Mouse (Mus musculus): ENCODE data around the gene Dzank1.

Dzank1 gene

DNA sequence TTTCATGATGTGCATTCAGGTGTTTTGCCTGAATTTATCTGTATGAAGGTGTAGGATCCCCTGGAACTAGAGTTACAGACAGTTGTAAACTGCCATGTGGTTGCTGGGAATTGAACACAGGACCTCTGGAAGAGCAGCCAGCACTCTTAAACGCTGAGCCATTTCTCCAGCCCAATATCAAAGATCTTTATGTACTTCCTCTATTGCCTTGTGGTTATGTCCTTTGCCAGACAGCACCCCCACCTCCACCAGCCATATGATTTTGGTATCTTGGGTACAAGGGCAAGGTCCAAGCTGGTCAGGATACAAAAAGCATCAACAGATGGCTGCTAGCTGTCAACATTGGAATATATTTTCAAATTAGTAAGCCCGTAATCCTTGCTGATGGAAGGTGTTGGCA is 76.8 kb downstream of the Dzank1 start:
- DNase-seq (ENCODE audit: low read depth, low spot score) = no peak
- Histone ChIP-seq H3K27me3 (ENCODE audit: control insufficient read depth, insufficient read depth, low read length, poor library complexity, severe bottlenecking) (no peaks in the 10 kb centered on the region), H3K36me3 (ENCODE audit: control insufficient read depth, insufficient read depth, low read length, poor library complexity, severe bottlenecking) (no peaks in the 10 kb centered on the region)

DNA sequence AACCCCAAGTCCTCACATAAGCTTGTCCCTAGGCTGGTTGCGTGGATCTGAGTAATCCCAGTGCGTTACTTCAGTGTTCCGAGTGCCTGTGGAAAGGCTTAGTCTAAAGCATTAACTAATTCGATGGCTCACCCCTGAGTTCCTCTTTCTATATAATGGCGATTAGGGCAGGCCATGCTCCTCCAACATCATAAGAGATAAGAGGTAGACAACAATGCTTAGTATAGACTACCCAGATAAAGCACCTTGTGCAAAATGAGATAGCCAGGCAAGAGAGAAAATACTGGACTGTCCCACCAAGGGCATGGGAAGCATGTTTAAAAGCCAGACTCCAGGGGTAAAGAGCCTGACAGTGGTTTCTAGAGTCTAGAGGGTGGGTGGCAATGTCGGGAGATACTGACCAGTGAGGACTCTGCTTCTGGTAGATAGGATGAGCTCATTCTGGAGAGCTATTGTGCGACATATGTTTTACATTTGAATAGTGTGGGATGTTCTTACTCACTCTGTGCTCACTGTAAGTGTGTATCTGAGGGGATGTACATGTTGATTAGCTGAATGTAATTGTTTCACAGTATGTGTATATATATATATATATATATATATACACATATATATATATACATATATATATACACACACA is 80.7 kb downstream of the Dzank1 start:
- no peaks in the 10 kb centered on the region for H3K27me3 ChIP-seq (ENCODE audit: control insufficient read depth, insufficient read depth, low read length, poor library complexity, severe bottlenecking)
- no peaks in the 10 kb centered on the region for H3K36me3 ChIP-seq (ENCODE audit: control insufficient read depth, insufficient read depth, low read length, poor library complexity, severe bottlenecking)
- no peak for DNase-seq (ENCODE audit: low read depth, low spot score)

DNA sequence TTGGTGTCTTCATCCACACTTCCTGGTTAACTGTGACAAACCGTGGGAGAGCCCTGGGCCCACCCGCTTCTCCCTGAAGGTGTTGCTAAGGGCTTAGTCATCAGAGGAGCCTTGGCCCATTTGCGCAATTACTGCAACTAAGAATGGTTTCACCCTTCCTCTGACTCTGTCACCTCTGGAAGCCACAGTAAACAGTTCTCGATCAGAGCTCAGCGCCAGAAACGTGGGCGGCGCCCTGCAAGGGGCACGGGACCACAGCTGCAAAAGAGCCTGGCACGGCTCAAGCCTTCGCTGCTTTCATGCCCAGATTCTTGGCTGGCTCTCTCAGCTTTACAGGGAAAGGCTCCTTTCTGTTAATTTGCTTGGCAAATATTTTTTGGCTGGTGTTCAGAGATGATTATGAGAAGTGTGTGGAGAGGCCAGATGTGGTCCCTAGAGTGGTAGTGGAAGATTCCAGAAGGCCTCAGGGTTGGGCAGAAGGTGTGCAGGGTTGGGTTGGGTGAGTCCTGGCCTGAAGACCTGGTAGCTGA is 85.8 kb downstream of the Dzank1 start:
- no peaks in the 10 kb centered on the region for H3K27me3 ChIP-seq (ENCODE audit: control insufficient read depth, insufficient read depth, low read length, poor library complexity, severe bottlenecking)
- DNase-seq (ENCODE audit: low read depth, low spot score) = no peak
- no peaks in the 10 kb centered on the region for H3K36me3 ChIP-seq (ENCODE audit: control insufficient read depth, insufficient read depth, low read length, poor library complexity, severe bottlenecking)

DNA sequence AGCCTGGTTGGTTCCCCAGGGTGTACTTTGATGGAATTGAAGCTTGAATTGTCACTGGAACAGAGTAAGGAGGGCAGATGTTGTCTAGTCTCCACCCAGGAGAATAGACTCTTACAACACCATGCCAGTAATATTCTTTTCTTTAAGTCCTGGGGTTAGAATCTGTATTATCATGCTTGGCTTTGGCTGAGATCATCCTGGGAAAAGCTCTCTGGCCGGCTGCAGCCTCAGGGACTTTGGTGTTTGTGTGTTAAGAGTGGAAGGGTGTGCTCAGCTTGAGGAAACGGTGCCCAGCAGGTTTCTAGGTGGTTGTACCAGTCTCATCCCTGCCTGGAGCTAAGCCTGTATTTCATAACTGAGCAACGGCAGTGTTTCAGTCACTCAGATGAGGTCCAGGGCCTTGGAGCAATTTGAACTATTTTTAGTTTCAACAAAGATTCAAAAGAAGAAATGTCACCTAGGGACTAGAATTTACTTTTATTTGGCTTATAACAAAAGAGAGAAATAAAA is 88.0 kb downstream of the Dzank1 start:
- Histone ChIP-seq H3K27me3 (ENCODE audit: control insufficient read depth, insufficient read depth, low read length, poor library complexity, severe bottlenecking) (no peaks in the 10 kb centered on the region), H3K36me3 (ENCODE audit: control insufficient read depth, insufficient read depth, low read length, poor library complexity, severe bottlenecking) (no peaks in the 10 kb centered on the region)
- DNase-seq (ENCODE audit: low read depth, low spot score) = no peak

DNA sequence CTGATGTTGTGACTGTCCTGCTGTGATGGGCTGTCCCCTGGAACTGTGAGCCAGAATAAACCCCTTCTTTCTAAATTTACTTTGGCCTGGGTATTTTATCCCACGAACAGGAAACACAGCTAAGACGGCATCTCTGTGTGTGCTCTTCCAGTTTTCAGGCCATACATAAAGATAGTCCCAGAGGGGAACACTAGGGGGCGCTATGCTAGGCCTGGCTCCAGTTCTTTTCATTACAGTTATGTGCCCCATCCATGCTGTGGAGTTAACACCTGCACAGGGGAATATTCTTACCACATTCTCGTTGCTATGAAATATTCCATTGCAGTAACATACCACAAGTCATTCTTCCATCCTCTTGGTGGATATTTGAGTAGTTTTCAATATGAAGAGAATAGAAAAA is 88.8 kb downstream of the Dzank1 start:
- Histone ChIP-seq H3K36me3 (ENCODE audit: control insufficient read depth, insufficient read depth, low read length, poor library complexity, severe bottlenecking) (no peaks in the 10 kb centered on the region), H3K27me3 (ENCODE audit: control insufficient read depth, insufficient read depth, low read length, poor library complexity, severe bottlenecking) (no peaks in the 10 kb centered on the region)
- DNase-seq (ENCODE audit: low read depth, low spot score) = peak; percentile 23

DNA sequence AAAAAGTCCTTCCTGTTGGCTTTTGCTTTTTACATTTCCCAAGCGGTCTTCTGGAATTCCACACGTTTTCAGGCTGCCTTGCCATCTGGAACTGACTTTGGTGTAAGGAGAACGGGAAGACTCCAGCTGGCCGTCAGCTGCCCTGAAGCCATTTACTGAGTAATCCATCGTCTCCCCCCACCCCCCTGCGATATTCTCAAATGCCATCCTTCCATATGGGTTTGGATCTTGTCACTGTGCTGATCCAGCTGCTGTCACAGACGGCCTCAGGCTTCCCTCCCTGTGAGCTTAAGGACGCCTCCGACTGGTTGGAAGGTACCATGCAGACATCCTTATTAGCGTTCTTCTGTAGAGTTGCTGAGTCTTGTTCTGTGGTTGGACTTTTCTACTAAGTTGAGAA is 91.5 kb downstream of the Dzank1 start:
- H3K36me3 ChIP-seq (ENCODE audit: control insufficient read depth, insufficient read depth, low read length, poor library complexity, severe bottlenecking) = no peaks in the 10 kb centered on the region
- H3K27me3 ChIP-seq (ENCODE audit: control insufficient read depth, insufficient read depth, low read length, poor library complexity, severe bottlenecking) = no peaks in the 10 kb centered on the region
- no peak for DNase-seq (ENCODE audit: low read depth, low spot score)

DNA sequence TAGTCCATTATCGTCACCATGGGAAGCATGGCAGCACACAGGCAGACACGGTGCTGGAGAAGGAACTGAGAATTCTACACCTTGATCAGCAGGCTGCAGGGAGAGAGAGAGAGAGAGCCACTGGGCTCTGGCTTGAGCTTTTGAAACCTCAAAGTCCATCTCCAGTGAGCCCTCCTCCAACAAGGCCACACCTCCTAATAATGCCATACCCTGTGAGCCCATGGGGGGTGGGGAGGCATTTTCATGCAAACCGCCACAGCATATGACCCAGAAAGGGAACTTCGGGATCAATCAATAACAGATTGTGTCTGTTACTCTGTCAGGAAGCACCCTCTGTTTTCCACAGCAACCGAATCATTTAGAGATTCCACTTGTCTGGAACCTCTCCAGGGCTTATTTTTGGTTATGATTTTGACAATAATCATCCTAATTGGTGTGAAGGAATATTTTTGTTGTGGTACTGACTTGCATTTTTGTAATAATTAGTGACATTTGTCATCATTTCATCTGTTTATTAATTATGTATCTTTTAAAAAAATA is 95.9 kb downstream of the Dzank1 start:
- Histone ChIP-seq H3K27me3 (ENCODE audit: control insufficient read depth, insufficient read depth, low read length, poor library complexity, severe bottlenecking) (no peaks in the 10 kb centered on the region), H3K36me3 (ENCODE audit: control insufficient read depth, insufficient read depth, low read length, poor library complexity, severe bottlenecking) (no peaks in the 10 kb centered on the region)
- no peak for DNase-seq (ENCODE audit: low read depth, low spot score)

DNA sequence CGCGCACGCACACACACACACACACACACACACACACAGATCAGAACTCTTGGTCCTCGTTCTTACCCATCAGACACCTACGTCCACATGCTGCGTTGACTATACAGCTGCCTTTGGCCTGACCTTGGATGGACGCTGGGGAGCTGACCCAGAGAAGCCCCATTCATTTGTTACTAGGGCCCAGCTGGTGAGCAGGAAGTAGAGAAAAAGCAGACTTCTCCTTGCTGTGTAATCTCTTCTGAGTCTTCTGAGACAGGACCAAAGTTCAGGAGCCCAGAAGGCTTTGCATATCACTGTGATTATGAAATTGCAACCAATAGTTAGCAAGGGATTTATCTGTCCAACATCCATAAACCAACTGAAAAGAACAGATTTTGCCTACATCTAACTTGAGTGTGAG is 98.0 kb downstream of the Dzank1 start:
- Histone ChIP-seq H3K36me3 (ENCODE audit: control insufficient read depth, insufficient read depth, low read length, poor library complexity, severe bottlenecking) (no peaks in the 10 kb centered on the region), H3K27me3 (ENCODE audit: control insufficient read depth, insufficient read depth, low read length, poor library complexity, severe bottlenecking) (no peaks in the 10 kb centered on the region)
- DNase-seq (ENCODE audit: low read depth, low spot score) = no peak

DNA sequence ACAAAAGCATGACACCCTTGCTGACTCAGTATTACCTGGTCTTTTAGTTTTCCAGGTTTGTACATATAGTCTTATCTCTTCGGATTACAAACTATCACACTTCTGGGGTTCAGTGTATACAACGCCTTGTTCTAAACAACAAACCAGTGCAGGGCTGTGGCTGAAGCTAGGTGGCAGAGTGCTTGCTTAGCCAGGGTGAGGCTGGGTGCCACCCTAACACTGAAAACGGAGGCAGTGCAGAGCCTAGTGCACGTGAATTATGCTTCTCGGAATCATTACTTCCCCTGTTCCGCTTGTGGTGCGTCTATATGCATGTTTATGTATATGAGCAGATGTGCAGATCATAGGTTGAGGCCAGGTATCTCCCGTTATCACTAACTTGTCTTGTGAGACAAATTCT is 98.6 kb downstream of the Dzank1 start:
- Histone ChIP-seq H3K36me3 (ENCODE audit: control insufficient read depth, insufficient read depth, low read length, poor library complexity, severe bottlenecking) (no peaks in the 10 kb centered on the region), H3K27me3 (ENCODE audit: control insufficient read depth, insufficient read depth, low read length, poor library complexity, severe bottlenecking) (no peaks in the 10 kb centered on the region)
- DNase-seq (ENCODE audit: low read depth, low spot score) = no peak

DNA sequence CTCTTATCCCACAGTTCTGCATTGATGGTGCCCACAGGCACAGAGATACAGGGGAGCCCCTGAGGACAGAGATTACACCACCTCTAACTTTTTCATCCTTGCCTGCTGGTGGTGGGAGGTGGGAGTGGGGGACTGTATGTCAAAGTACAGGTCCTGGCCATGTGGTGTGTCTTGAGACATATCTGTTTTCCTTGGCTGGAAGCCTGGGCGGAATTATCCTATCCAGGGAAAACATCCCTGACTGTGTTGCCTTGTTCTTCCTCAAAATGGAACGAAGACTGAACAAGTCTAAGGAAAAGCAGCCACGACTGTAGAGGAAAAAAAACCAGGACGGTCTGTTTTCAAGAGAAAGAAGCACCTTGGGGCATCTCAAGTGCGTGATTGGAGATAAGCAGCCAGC is 99.4 kb downstream of the Dzank1 start:
- Histone ChIP-seq H3K27me3 (ENCODE audit: control insufficient read depth, insufficient read depth, low read length, poor library complexity, severe bottlenecking) (no peaks in the 10 kb centered on the region), H3K36me3 (ENCODE audit: control insufficient read depth, insufficient read depth, low read length, poor library complexity, severe bottlenecking) (no peaks in the 10 kb centered on the region)
- DNase-seq (ENCODE audit: low read depth, low spot score) = no peak

DNA sequence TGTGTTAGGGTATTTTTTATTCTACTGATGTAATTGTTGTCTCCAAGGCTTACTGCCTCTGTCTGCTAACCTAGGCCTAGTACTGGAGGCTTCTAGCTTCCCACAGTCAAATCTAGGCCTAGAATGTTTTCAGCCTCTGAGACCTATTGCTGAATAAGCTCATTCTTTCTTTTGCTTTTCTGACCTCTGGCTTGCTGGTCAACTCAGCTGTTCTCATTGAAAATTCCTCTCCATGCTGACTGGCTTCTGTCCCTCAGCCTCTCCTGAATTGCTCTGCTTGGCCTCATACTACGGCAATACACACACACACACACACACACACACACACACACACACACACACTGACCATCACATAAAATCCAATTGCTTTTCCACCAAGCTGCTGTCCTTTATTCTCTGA is 101.5 kb downstream of the Dzank1 start:
- H3K36me3 ChIP-seq (ENCODE audit: control insufficient read depth, insufficient read depth, low read length, poor library complexity, severe bottlenecking) = no peaks in the 10 kb centered on the region
- H3K27me3 ChIP-seq (ENCODE audit: control insufficient read depth, insufficient read depth, low read length, poor library complexity, severe bottlenecking) = no peaks in the 10 kb centered on the region
- no peak for DNase-seq (ENCODE audit: low read depth, low spot score)

DNA sequence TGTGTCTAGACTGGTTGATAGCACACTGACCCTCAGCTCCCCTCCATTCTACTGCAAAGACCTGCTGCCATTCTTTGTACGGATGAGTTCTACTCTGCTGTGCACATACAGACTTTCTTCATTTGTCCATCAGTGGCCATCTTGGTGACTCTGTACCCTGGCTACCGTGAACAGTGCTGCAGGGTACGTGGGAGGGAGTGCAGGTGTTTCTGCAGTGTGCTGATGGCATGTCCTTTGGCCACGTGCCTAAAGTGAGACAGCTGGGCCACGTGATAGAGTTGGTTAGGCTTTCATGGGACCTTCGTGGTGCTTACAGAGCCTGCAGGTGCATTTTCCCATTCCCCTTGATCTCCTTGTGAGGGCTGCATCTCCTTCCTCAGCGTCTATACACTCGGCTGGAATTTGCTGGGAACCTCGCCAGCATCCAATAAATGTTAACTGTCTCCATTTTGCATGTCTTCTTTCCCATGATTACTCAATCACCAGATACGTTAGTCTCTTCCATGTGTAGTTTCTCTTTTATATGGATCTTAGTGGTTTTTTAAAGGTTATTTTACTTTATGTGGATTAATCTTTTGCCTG is 105.0 kb downstream of the Dzank1 start:
- no peak for DNase-seq (ENCODE audit: low read depth, low spot score)
- Histone ChIP-seq H3K27me3 (ENCODE audit: control insufficient read depth, insufficient read depth, low read length, poor library complexity, severe bottlenecking) (no peaks in the 10 kb centered on the region), H3K36me3 (ENCODE audit: control insufficient read depth, insufficient read depth, low read length, poor library complexity, severe bottlenecking) (no peaks in the 10 kb centered on the region)

Measured in splenic B cell, adult 2 months (primary cell).